Mouse (Mus musculus) testis, adult 2 months (tissue): ENCODE data around the gene Prok1. TPM values are rescaled to one million over a fixed set of nuclear protein-coding genes. Genes with fewer than 3 reads are reported as not detected.

ENCODE experiments used
- H3K27ac ChIP-seq: fragments of 200-500 bp; 2 replicates; pipeline ENCODE4 v1.5.1; 2012; ENCODE audit warnings: low read depth, low read length; ENCODE audit not compliant: control insufficient read depth, insufficient read depth
- H3K27me3 ChIP-seq: fragments of 200-500 bp; 2 replicates; pipeline ENCODE4 v1.6.1; 2012; ENCODE audit warnings: mild to moderate bottlenecking, low read length, moderate library complexity; ENCODE audit not compliant: control insufficient read depth, insufficient read depth
- H3K36me3 ChIP-seq: fragments of 200-500 bp; 2 replicates; pipeline ENCODE4 v1.6.1; 2012; ENCODE audit warnings: mild to moderate bottlenecking, low read length; ENCODE audit not compliant: control insufficient read depth, insufficient read depth
- H3K4me1 ChIP-seq: fragments of 200-500 bp; 2 replicates; pipeline ENCODE4 v1.6.1; 2012; ENCODE audit warnings: low read length; ENCODE audit not compliant: control insufficient read depth, insufficient read depth
- H3K4me3 ChIP-seq: fragments of 200-500 bp; 2 replicates; pipeline ENCODE4 v1.5.1; 2012; ENCODE audit warnings: low read depth, mild to moderate bottlenecking, low read length, moderate library complexity, mixed read lengths; ENCODE audit not compliant: control insufficient read depth
- CTCF ChIP-seq: fragments of 200-500 bp; IDR thresholded peaks from 2 replicates; pipeline ENCODE4 v1.5.1; 2012; ENCODE audit warnings: low read depth, mild to moderate bottlenecking, inconsistent platforms, low read length, moderate library complexity; ENCODE audit not compliant: control insufficient read depth, insufficient read depth, insufficient replicate concordance
- POLR2A ChIP-seq: fragments of 200-500 bp; IDR thresholded peaks from 2 replicates; pipeline ENCODE4 v1.6.1; 2012; ENCODE audit warnings: low read depth, mild to moderate bottlenecking, inconsistent platforms, low read length, moderate library complexity; ENCODE audit not compliant: control insufficient read depth
- polyA plus RNA-seq: library from polyadenylated mRNA; depleted of rRNA; stranded (reverse); fragments of >200 nt; gene quantifications from 2 replicates; pipeline ENCODE4 v1.2.3, GENCODE M21; 2012

The Prok1 gene
- polyA plus RNA-seq, 1 experiment: not detected

DNA sequence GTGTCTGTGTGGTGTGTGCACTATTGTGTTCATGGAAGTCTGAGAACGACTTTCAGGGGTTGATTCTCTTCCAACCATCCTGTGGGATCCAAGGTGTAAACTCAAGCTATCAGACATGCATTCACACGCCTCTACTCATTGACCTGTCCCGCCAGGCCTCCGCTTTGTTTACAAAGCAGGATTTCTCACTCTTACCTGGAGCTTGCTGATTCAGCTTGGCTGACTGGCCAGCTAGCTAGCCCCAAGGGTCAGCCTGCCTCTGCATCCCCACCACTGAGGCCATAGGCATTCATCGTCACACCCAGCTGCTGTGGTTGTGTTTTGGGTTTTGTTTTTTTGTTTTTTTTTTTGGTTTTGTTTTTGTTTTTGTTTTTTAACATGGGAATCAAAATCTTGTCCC lies 10.3 kb downstream of the Prok1 start:
- H3K4me1 ChIP-seq: no peaks in the 10 kb centered on the region; the same call in 1 of the 2 replicates
- H3K27ac ChIP-seq: no peak overlapping the region
- no peaks in the 10 kb centered on the region for H3K36me3 ChIP-seq
- H3K27me3 ChIP-seq: no peaks in the 10 kb centered on the region
- H3K4me3 ChIP-seq: no peak overlapping the region
- no peak for TF ChIP-seq CTCF
- TF ChIP-seq POLR2A: no peak

- Histone ChIP-seq H3K4me1 (no peaks in the 10 kb centered on the region), H3K27ac (no peak overlapping the region), H3K36me3 (no peaks in the 10 kb centered on the region), H3K4me3 (no peak overlapping the region), H3K27me3 (no peaks in the 10 kb centered on the region)
- TF ChIP-seq CTCF (no peak), POLR2A (no peak)
Measured at GRCm38 (mm10) chr3:107225820-107226219, 13.7 kb downstream of the Prok1 start.

- Histone ChIP-seq H3K27ac (no peak overlapping the region), H3K36me3 (no peaks in the 10 kb centered on the region), H3K4me1 (no peaks in the 10 kb centered on the region), H3K4me3 (no peak overlapping the region), H3K27me3 (no peaks in the 10 kb centered on the region)
- TF ChIP-seq POLR2A (no peak), CTCF (no peak)
Measured at GRCm38 (mm10) chr3:107223230-107223629, 16.3 kb downstream of the Prok1 start.

- TF ChIP-seq POLR2A (no peak), CTCF (no peak)
- Histone ChIP-seq H3K27me3 (no peaks in the 10 kb centered on the region), H3K27ac (no peak within 1 kb of the TSS)
Measured at GRCm38 (mm10) chr3:107221608-107222007, 17.9 kb downstream of the Prok1 start, which contains the start of gene Cym. TSS of gene Cym (minus strand) at chr3:107221732.

GRCm38 (mm10) chr3:107218572-107218971 lies 20.9 kb downstream of the Prok1 start:
- no peak overlapping the region for H3K4me3 ChIP-seq
- H3K36me3 ChIP-seq: no peaks in the 10 kb centered on the region
- TF ChIP-seq POLR2A (no peak), CTCF (no peak)
- H3K27me3 ChIP-seq: no peaks in the 10 kb centered on the region
- H3K4me1 ChIP-seq: no peaks in the 10 kb centered on the region
- no peak overlapping the region for H3K27ac ChIP-seq

More at GRCm38 (mm10) chr3:107221608-107222007, 17.9 kb downstream of the Prok1 start, which contains the start of gene Cym:
- Histone ChIP-seq H3K4me3 (no peak within 1 kb of the TSS; the same call in none of the 2 replicates), H3K36me3 (no peaks in the 10 kb centered on the region), H3K4me1 (no peaks in the 10 kb centered on the region)

DNA sequence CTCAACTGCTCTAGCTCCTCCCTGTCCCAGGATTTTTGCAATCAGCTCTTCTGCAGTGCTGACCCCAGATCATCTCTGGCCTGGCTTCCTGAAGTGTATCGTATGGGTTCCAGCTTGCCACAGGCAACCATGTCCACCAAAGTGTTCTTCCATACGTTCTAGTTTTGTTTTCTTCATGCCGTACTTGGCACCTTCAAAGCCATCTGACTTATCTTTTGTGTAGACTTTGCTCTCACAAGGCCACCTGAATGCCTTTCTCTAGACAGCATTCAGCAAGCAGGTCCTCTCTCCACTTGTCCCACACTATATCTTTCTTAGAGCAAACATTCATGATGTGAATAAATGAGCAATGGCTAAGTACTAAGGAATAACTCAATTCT lies 22.4 kb downstream of the Prok1 start:
- TF ChIP-seq CTCF: no peak
- no peak for TF ChIP-seq POLR2A
- Histone ChIP-seq H3K4me1 (no peaks in the 10 kb centered on the region), H3K36me3 (no peaks in the 10 kb centered on the region), H3K27ac (no peak overlapping the region), H3K4me3 (no peak overlapping the region), H3K27me3 (no peaks in the 10 kb centered on the region)

GRCm38 (mm10) chr3:107216400-107217100 lies 23.0 kb downstream of the Prok1 start:
- no peak overlapping the region for H3K4me3 ChIP-seq
- TF ChIP-seq POLR2A: no peak
- no peak for TF ChIP-seq CTCF
- H3K27ac ChIP-seq: no peak overlapping the region
- no peaks in the 10 kb centered on the region for H3K4me1 ChIP-seq
- no peaks in the 10 kb centered on the region for H3K36me3 ChIP-seq
- H3K27me3 ChIP-seq: no peaks in the 10 kb centered on the region
